Mouse (Mus musculus): ENCODE measurements around the gene Ankrd26.

DNA sequence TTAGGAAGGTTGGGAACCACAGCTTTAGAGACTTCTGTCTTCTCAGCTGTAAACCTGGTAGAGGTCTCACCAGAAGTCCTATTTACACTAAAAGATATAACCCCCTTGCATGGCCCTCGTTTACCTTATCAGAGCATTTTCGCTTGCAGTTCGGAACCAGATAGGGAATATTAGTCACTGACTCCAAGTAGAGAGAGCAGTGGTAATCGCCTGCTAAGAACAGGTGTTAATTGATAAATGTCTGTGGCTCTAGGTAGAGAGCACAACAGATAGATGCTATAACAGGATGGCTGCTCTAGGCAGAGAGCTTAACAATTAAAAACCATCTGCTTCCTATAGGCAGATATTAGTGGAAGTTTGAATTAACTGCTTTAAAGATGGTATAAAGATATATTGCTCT, 23.4 kb downstream of the Ankrd26 start:
- TF ChIP-seq CTCF (IDR thresholded peaks at IDR 0.05; ENCODE audit: insufficient read depth, low read length) (no peak), POLR2A (IDR thresholded peaks at IDR 0.05; ENCODE audit: borderline replicate concordance, extremely low read depth, low read depth, low read length) (no peak)
